Mouse (Mus musculus) bone marrow macrophage, adult 2 months (primary cell): Measurements from ENCODE around the gene Cs. TPM values are rescaled to one million over a fixed set of nuclear protein-coding genes. Genes with fewer than 3 reads are reported as not detected.
"Not testable (repeated sequence)": the region's sequence is repeated elsewhere in the genome, so short reads cannot be mapped to it uniquely, and the experiment has no call there.

ENCODE experiments used
- H3K27ac ChIP-seq: 2 replicates; pipeline ENCODE4 v1.5.1; 2012; ENCODE audit warnings: low read depth, low read length; ENCODE audit not compliant: insufficient read depth
- H3K4me1 ChIP-seq: 2 replicates; pipeline ENCODE4 v1.6.1; 2012; ENCODE audit warnings: low read length; ENCODE audit not compliant: control insufficient read depth, insufficient read depth
- H3K4me3 ChIP-seq: 2 replicates; pipeline ENCODE4 v1.5.1; 2012; ENCODE audit warnings: mild to moderate bottlenecking, low read length, moderate library complexity; ENCODE audit not compliant: insufficient read depth
- CTCF ChIP-seq: IDR thresholded peaks from 2 replicates; pipeline ENCODE4 v1.5.1; 2012; ENCODE audit warnings: low read depth, mild to moderate bottlenecking, low read length, moderate library complexity
- POLR2A ChIP-seq: IDR thresholded peaks from 2 replicates; pipeline ENCODE4 v1.6.1; 2012; ENCODE audit warnings: mild to moderate bottlenecking, low read depth, low read length, borderline replicate concordance
- polyA plus RNA-seq: library from polyadenylated mRNA; stranded (reverse); fragments of >200 nt; gene quantifications from 2 replicates; pipeline ENCODE4 v1.2.4, GENCODE M21; 2012; ENCODE audit not compliant: missing spikeins, insufficient read depth, insufficient read length

Gene Cs
- polyA plus RNA-seq: 98.1 and 109 TPM in 2 replicates

GRCm38 (mm10) chr10:128337306-128338181, at the start of gene Cs:
Gene Cs, plus strand, starts transcription at chr10:128337734.
- H3K27ac ChIP-seq: peak within 1 kb of the TSS; percentile 82
- peaks cover 17% of the 10 kb centered on the region for H3K4me1 ChIP-seq
- TF ChIP-seq CTCF (no peak), POLR2A (no peak)
- peak within 1 kb of the TSS; percentile 91 for H3K4me3 ChIP-seq

GRCm38 (mm10) chr10:128290594-128290993, 46.9 kb upstream of the Cs start:
- H3K4me3 ChIP-seq, H3K27ac ChIP-seq, H3K4me1 ChIP-seq: not testable (repeated sequence)

GRCm38 (mm10) chr10:128296370-128297090, 41.0 kb upstream of the Cs start:
- H3K4me1 ChIP-seq: peaks cover 27% of the 10 kb centered on the region
- TF ChIP-seq POLR2A (no peak), CTCF (no peak)
- H3K27ac ChIP-seq: no peak overlapping the region
- H3K4me3 ChIP-seq: no peak overlapping the region

- TF ChIP-seq CTCF: no peak
- no peak for TF ChIP-seq POLR2A
- H3K27ac ChIP-seq: no peak overlapping the region
- H3K4me1 ChIP-seq: peaks cover 30% of the 10 kb centered on the region
- no peak overlapping the region for H3K4me3 ChIP-seq
These were observed 40.3 kb upstream of the Cs start for GRCm38 (mm10) chr10:128297221-128297620.

- peak overlapping the region; percentile 51 for H3K27ac ChIP-seq
- H3K4me3 ChIP-seq: no peak overlapping the region
- H3K4me1 ChIP-seq: peaks cover 33% of the 10 kb centered on the region
- no peak for TF ChIP-seq CTCF
- TF ChIP-seq POLR2A: no peak
These were observed 39.9 kb upstream of the Cs start for GRCm38 (mm10) chr10:128297622-128298021.

GRCm38 (mm10) chr10:128298243-128298642, 39.3 kb upstream of the Cs start:
- peak overlapping the region; percentile 73 for H3K27ac ChIP-seq
- peaks cover 33% of the 10 kb centered on the region for H3K4me1 ChIP-seq
- TF ChIP-seq POLR2A (no peak), CTCF (no peak)
- peak overlapping the region; percentile 32 for H3K4me3 ChIP-seq

- Histone ChIP-seq H3K4me3 (peak within 1 kb of the TSS; percentile 32), H3K27ac (peak within 1 kb of the TSS; percentile 73), H3K4me1 (peaks cover 33% of the 10 kb centered on the region)
- TF ChIP-seq POLR2A: no peak
- no peak for TF ChIP-seq CTCF
These were observed 38.8 kb upstream of the Cs start, which contains the start of gene Il23a for GRCm38 (mm10) chr10:128298702-128299171. Gene Il23a, minus strand, starts transcription at chr10:128298752.

GRCm38 (mm10) chr10:128302357-128302756, 35.2 kb upstream of the Cs start:
- Histone ChIP-seq H3K27ac (peak overlapping the region; percentile 89), H3K4me1 (peaks cover 37% of the 10 kb centered on the region), H3K4me3 (peak overlapping the region; percentile 75)
- TF ChIP-seq POLR2A: no peak
- TF ChIP-seq CTCF: no peak

- TF ChIP-seq POLR2A (no peak), CTCF (no peak)
- H3K4me3 ChIP-seq: peak overlapping the region; percentile 75
- peak overlapping the region; percentile 89 for H3K27ac ChIP-seq
- peaks cover 33% of the 10 kb centered on the region for H3K4me1 ChIP-seq
These were observed 34.8 kb upstream of the Cs start for GRCm38 (mm10) chr10:128302785-128303125.
